Mouse (Mus musculus) embryonic facial prominence, embryonic 12.5 days (tissue): ENCODE measurements around the gene Doc2a. TPM values are rescaled to one million over a fixed set of nuclear protein-coding genes. Genes with fewer than 3 reads are reported as not detected.

Source experiments
- ATAC-seq: fragments of 200-750 bp; cut with Nextera tagmentation; 2 replicates; pipeline ENCODE4 v1.8.0; 2017; ENCODE audit not compliant: insufficient number of reproducible peaks, insufficient read depth, low FRiP score, low TSS enrichment
- H3K27ac ChIP-seq: fragments of 300-500 bp; sonication (generic); 2 replicates; pipeline ENCODE4 v1.5.1; 2016; ENCODE audit warnings: mild to moderate bottlenecking
- H3K27me3 ChIP-seq: fragments of 300-500 bp; sonication (generic); 2 replicates; pipeline ENCODE4 v1.6.1; 2016; ENCODE audit warnings: mild to moderate bottlenecking, moderate library complexity
- H3K36me3 ChIP-seq: fragments of 300-500 bp; sonication (generic); 2 replicates; pipeline ENCODE4 v1.6.1; 2016; ENCODE audit warnings: mild to moderate bottlenecking
- H3K4me1 ChIP-seq: fragments of 300-500 bp; sonication (generic); 2 replicates; pipeline ENCODE4 v1.6.1; 2016
- H3K4me2 ChIP-seq: fragments of 300-500 bp; sonication (generic); replicated peaks from 2 replicates; pipeline ENCODE4 v1.6.1; 2016; ENCODE audit warnings: mild to moderate bottlenecking, moderate library complexity
- H3K4me3 ChIP-seq: fragments of 300-500 bp; sonication (generic); 2 replicates; pipeline ENCODE4 v1.5.1; 2016; ENCODE audit warnings: mild to moderate bottlenecking
- H3K9ac ChIP-seq: fragments of 300-500 bp; sonication (generic); 2 replicates; pipeline ENCODE4 v1.6.1; 2016; ENCODE audit warnings: mild to moderate bottlenecking, moderate library complexity
- H3K9me3 ChIP-seq: fragments of 300-500 bp; sonication (generic); 2 replicates; pipeline ENCODE4 v1.6.1; 2016; ENCODE audit warnings: mild to moderate bottlenecking, moderate library complexity
- WGBS: fragments of 180-500 bp; shearing (Covaris S2); methylation state at CpG from one replicate; pipeline ENCODE4 v1.1.7; 2016; 5-methylcytosine and 5-hydroxymethylcytosine counted together
- polyA plus RNA-seq: library from polyadenylated mRNA; unstranded; fragments of >200 nt; fragmentation: Nextera tagmentation; extraction: Ambion mirVana; gene quantifications from 2 replicates; pipeline ENCODE4 v1.2.1, GENCODE M21; 2016

Gene Doc2a
- polyA plus RNA-seq, 1 experiment from 2014 or later, result 2.8 TPM

- H3K4me2 ChIP-seq, result no peak overlapping the region
- no peaks in the 10 kb centered on the region for H3K9me3 ChIP-seq
- no peak overlapping the region for H3K4me3 ChIP-seq
- WGBS, result 94% methylated on average over 5 of the region's 5 CpGs
- peaks cover 20% of the 10 kb centered on the region for H3K27me3 ChIP-seq
- H3K27ac ChIP-seq, result no peak overlapping the region
- no peak for ATAC-seq
- H3K9ac ChIP-seq, result no peak overlapping the region
- peaks cover 69% of the 10 kb centered on the region for H3K36me3 ChIP-seq
- peaks cover 13% of the 10 kb centered on the region for H3K4me1 ChIP-seq
Observed at GRCm38 (mm10) chr7:126853454-126853853, 6.2 kb downstream of the Doc2a start.

GRCm38 (mm10) chr7:126855641-126856040 lies 8.4 kb downstream of the Doc2a start:
- Histone ChIP-seq H3K4me1 (peaks cover 8% of the 10 kb centered on the region), H3K36me3 (peaks cover 82% of the 10 kb centered on the region), H3K4me2 (no peak overlapping the region), H3K27ac (no peak overlapping the region), H3K9ac (no peak overlapping the region), H3K27me3 (no peaks in the 10 kb centered on the region), H3K9me3 (no peaks in the 10 kb centered on the region), H3K4me3 (no peak overlapping the region)
- 89% methylated on average over 3 of the region's 3 CpGs for WGBS
- ATAC-seq, result no peak

- H3K4me1 ChIP-seq, result peaks cover 7% of the 10 kb centered on the region; the same call in 1 of the 2 replicates
- ATAC-seq, result no peak
- H3K27ac ChIP-seq, result no peak overlapping the region
- H3K4me2 ChIP-seq, result no peak overlapping the region
- 64% methylated on average over 9 of the region's 9 CpGs for WGBS
- no peak overlapping the region for H3K4me3 ChIP-seq
- H3K9me3 ChIP-seq, result no peaks in the 10 kb centered on the region
- peaks cover 79% of the 10 kb centered on the region for H3K36me3 ChIP-seq
- no peaks in the 10 kb centered on the region for H3K27me3 ChIP-seq
- no peak overlapping the region for H3K9ac ChIP-seq
Observed at GRCm38 (mm10) chr7:126856741-126857420, 9.7 kb downstream of the Doc2a start.

- no peak for ATAC-seq
- H3K4me3 ChIP-seq, result peak overlapping the region; percentile 73
- peaks cover 63% of the 10 kb centered on the region for H3K36me3 ChIP-seq
- H3K4me2 ChIP-seq, result peak overlapping the region; percentile 88
- H3K4me1 ChIP-seq, result peaks cover 25% of the 10 kb centered on the region
- H3K9me3 ChIP-seq, result no peaks in the 10 kb centered on the region
- peak overlapping the region; percentile 66 for H3K9ac ChIP-seq
- WGBS, result 69% methylated on average over 5 of the region's 5 CpGs
- no peaks in the 10 kb centered on the region for H3K27me3 ChIP-seq
- no peak overlapping the region for H3K27ac ChIP-seq
Observed at GRCm38 (mm10) chr7:126860987-126861386, 13.8 kb downstream of the Doc2a start.

GRCm38 (mm10) chr7:126861429-126862130 lies 14.4 kb downstream of the Doc2a start, which contains the start of gene Hirip3:
Gene Hirip3, plus strand, starts transcription at chr7:126861972.
- no peaks in the 10 kb centered on the region for H3K27me3 ChIP-seq
- H3K4me3 ChIP-seq, result peak within 1 kb of the TSS; percentile 73
- ATAC-seq, result peak; percentile 82
- peak within 1 kb of the TSS; percentile 88 for H3K4me2 ChIP-seq
- 2% methylated on average over 42 of the region's 42 CpGs for WGBS
- H3K9ac ChIP-seq, result peak within 1 kb of the TSS; percentile 66
- H3K36me3 ChIP-seq, result peaks cover 63% of the 10 kb centered on the region
- peaks cover 25% of the 10 kb centered on the region for H3K4me1 ChIP-seq
- H3K27ac ChIP-seq, result peak within 1 kb of the TSS; percentile 86
- H3K9me3 ChIP-seq, result no peaks in the 10 kb centered on the region

- Histone ChIP-seq H3K9ac (peak within 1 kb of the TSS; percentile 66), H3K36me3 (peaks cover 63% of the 10 kb centered on the region)
Observed at GRCm38 (mm10) chr7:126862147-126862784, 15.1 kb downstream of the Doc2a start, which contains the start of gene Ino80e. Gene Ino80e, minus strand, starts transcription at chr7:126862377.

GRCm38 (mm10) chr7:126863791-126864190 lies 16.6 kb downstream of the Doc2a start:
- peak overlapping the region; percentile 86 for H3K27ac ChIP-seq
- no peak for ATAC-seq
- peaks cover 63% of the 10 kb centered on the region for H3K36me3 ChIP-seq
- no peaks in the 10 kb centered on the region for H3K9me3 ChIP-seq
- peak overlapping the region; percentile 88 for H3K4me2 ChIP-seq
- peak overlapping the region; percentile 73 for H3K4me3 ChIP-seq
- H3K9ac ChIP-seq, result peak overlapping the region; percentile 66
- no peaks in the 10 kb centered on the region for H3K27me3 ChIP-seq
- whole genome bisulfite sequencing, result 71% methylated on average over 6 of the region's 6 CpGs
- peaks cover 25% of the 10 kb centered on the region for H3K4me1 ChIP-seq

More at GRCm38 (mm10) chr7:126862147-126862784, 15.1 kb downstream of the Doc2a start, which contains the start of gene Ino80e:
- H3K9me3 ChIP-seq, result no peaks in the 10 kb centered on the region
- peaks cover 25% of the 10 kb centered on the region for H3K4me1 ChIP-seq
- peak; percentile 42; the same call in 1 of the 2 replicates for ATAC-seq
- peak within 1 kb of the TSS; percentile 88 for H3K4me2 ChIP-seq
- H3K27ac ChIP-seq, result peak within 1 kb of the TSS; percentile 86
- H3K27me3 ChIP-seq, result no peaks in the 10 kb centered on the region
- H3K4me3 ChIP-seq, result peak within 1 kb of the TSS; percentile 73
- under 1% methylated on average over 41 of the region's 41 CpGs for WGBS

- Histone ChIP-seq H3K27ac (no peak overlapping the region), H3K4me2 (no peak overlapping the region), H3K36me3 (peaks cover 89% of the 10 kb centered on the region), H3K4me1 (peaks cover 18% of the 10 kb centered on the region), H3K27me3 (no peaks in the 10 kb centered on the region), H3K4me3 (no peak overlapping the region), H3K9me3 (no peaks in the 10 kb centered on the region), H3K9ac (no peak overlapping the region)
- WGBS, result 83% methylated on average over 2 of the region's 2 CpGs
- no peak for ATAC-seq
Observed at GRCm38 (mm10) chr7:126867534-126867933, 20.3 kb downstream of the Doc2a start.

- WGBS, result 88% methylated on average over 12 of the region's 12 CpGs
- H3K4me3 ChIP-seq, result no peak overlapping the region
- peaks cover 15% of the 10 kb centered on the region for H3K4me1 ChIP-seq
- no peak for ATAC-seq
- H3K9me3 ChIP-seq, result no peaks in the 10 kb centered on the region
- no peak overlapping the region for H3K9ac ChIP-seq
- H3K27me3 ChIP-seq, result no peaks in the 10 kb centered on the region
- no peak overlapping the region for H3K4me2 ChIP-seq
- peaks cover 94% of the 10 kb centered on the region for H3K36me3 ChIP-seq
- H3K27ac ChIP-seq, result no peak overlapping the region
Observed at GRCm38 (mm10) chr7:126868003-126868402, 20.8 kb downstream of the Doc2a start.

GRCm38 (mm10) chr7:126869780-126870519 lies 22.7 kb downstream of the Doc2a start:
- Histone ChIP-seq H3K27ac (no peak overlapping the region), H3K9ac (no peak overlapping the region), H3K4me2 (no peak overlapping the region), H3K4me1 (no peaks in the 10 kb centered on the region), H3K9me3 (no peaks in the 10 kb centered on the region), H3K4me3 (no peak overlapping the region), H3K27me3 (no peaks in the 10 kb centered on the region), H3K36me3 (peaks cover 98% of the 10 kb centered on the region)
- 91% methylated on average over 23 of the region's 23 CpGs for WGBS
- no peak for ATAC-seq

- no peak overlapping the region for H3K4me3 ChIP-seq
- H3K9me3 ChIP-seq, result no peaks in the 10 kb centered on the region
- H3K36me3 ChIP-seq, result peaks cover 98% of the 10 kb centered on the region
- no peak overlapping the region for H3K9ac ChIP-seq
- no peak for ATAC-seq
- H3K27me3 ChIP-seq, result no peaks in the 10 kb centered on the region
- 93% methylated on average over 2 of the region's 2 CpGs for WGBS
- H3K4me1 ChIP-seq, result no peaks in the 10 kb centered on the region
- no peak overlapping the region for H3K27ac ChIP-seq
- H3K4me2 ChIP-seq, result no peak overlapping the region
Observed at GRCm38 (mm10) chr7:126870520-126870891, 23.3 kb downstream of the Doc2a start.
